Mouse (Mus musculus): ENCODE measurements around the gene Olfr30.

DNA sequence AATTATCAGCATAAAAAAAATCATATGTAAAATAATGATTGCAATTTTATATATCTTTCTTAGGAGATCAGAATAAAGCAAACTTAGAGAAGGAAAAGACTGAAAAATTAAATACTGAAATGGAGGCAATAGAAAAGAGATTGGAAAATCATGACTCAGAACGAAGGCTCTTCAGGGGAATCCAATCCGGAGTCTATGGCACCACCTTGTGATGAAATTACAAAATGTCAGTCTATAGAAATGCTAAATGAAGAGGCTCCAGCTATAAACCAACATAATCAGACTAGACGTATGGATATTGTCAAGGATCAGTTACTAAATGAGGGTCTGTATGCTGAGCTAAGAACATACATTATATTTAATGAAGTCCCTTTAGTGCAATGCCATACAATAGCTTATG is 37.2 kb upstream of the Olfr30 start:
- TF ChIP-seq CTCF (IDR thresholded peaks at IDR 0.05; ENCODE audit: extremely low read depth, insufficient read depth, insufficient read length, insufficient replicate concordance) (no peak), POLR2A (IDR thresholded peaks at IDR 0.05; ENCODE audit: low read depth, low read length) (no peak)

Data from spleen, adult 2 months (tissue).